Mouse (Mus musculus): ENCODE measurements around the gene Rps16. TPM values are rescaled to one million over a fixed set of nuclear protein-coding genes. Genes with fewer than 3 reads are reported as not detected.

Gene Rps16
- 100 to 1,000 TPM; 517 to 602 TPM for total RNA-seq (2021)
- long read RNA-seq, experiment 1, transcript Rps16-201 (5 exons, 1,109 nt), result major isoform, 295 of 300 reads
- long read RNA-seq, experiment 1, partial matches to known transcripts, result 2 of 300 reads
- long read RNA-seq, experiment 1, other reads (novel, unspliced or antisense), result 3 of 300 reads
- long read RNA-seq, experiment 2, transcript Rps16-201 (5 exons, 1,109 nt), result major isoform, 256 of 260 reads
- long read RNA-seq, experiment 2, partial matches to known transcripts, result 2 of 260 reads
- long read RNA-seq, experiment 2, other reads (novel, unspliced or antisense), result 2 of 260 reads

DNA sequence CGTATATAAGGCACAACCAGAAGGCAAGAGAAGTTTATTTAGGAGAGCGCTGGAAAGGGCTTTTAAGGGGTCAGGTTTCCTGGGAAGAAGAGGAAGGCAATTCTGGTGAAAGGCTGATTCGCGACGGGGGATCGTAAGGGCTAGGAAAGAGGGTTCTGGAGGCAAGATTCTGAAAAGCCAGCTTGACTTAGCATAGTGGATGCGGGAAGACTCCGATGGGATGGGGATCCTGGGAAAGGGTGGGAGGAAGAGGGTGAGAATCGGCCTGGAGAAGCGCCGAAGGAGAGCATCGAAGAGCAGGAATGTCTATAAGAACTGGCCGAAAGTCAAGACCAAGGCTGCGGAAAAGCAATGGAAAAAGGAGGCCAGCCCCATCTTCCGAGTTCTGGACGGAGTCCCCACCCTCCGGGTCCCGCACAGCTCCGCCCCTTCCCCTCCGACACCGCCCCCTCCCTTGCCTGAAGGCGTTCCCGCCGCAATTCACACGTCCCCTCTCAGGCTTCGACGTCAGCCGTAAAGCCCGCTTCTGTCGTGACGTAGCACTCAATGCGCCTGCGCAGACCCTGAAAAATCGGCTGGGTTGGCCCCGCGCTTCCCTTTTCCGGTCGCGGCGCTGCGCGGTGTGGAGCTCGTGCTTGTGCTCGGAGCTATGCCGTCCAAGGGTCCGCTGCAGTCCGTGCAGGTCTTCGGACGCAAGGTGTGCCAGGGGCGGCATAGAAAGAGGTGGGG lies at the start of gene Rps16:
Gene Rps16 (plus strand): TSS at position 498 of the 729 bp plus-strand sequence.
- peak; percentile 98 to 99 for DNase-seq

DNA sequence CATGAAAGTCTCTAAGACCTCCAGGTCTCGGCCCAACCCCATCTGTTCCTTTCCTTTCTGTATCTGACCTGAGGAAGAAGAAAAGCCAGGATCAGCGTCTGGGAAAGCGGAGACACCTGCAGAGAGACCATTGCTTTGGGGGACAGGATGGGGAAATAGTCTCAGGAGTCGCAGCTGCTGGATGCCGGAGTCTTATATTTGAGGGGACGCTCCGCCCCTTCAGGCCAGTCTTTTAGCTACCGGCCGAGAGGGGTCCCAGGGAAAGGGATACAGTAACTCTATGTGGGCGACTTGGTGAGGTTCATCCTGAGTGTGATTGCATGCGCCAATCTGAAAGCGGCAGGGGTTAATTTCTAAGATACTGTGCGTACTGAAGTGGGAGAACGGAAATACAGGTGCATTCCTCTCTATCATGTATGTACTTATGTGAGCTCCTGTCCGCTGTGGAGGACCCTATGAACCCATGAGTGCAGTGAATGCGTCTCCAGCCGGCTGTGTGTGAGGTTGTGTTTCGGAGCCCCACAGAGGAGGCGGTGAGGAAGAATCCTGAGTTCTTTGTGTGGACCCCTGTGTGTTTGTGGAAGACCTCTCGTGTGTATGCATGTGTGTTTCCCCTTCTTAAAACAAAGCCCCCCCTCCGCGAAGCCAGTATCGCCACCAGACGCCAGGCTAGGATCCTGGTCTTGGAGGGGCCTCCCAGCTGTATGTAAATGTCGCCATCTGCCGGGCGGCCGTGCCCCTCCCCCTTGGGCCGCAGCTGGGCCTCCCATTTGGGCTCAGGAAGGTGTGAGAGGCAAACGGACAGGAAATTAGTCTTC lies 48.6 kb upstream of the Rps16 start, which contains the start of gene Dll3:
Gene Dll3 (minus strand): TSS at position 623 of the 818 bp plus-strand sequence.
- DNase-seq, result peak; percentile 31 to 64

DNA sequence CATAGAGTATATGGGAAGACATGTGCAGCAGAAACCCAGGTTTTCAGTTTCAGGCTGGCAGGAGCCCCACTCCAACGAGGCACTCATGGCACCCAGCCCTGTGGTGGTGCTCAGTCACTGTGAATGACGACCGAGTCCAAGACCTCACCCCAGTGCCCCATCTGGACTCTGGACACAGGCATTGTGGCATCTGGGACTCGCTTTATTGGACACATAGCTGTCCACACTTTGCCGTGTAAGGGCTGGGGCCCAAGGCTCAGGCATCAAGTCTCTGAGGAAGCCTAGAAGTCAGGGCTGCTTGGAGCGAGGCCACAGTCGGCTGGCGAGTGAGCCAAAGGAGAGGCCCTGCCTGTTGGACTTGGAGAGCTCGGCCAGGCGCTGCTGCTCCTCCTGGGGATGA lies 44.8 kb upstream of the Rps16 start:
- no peak for DNase-seq

DNA sequence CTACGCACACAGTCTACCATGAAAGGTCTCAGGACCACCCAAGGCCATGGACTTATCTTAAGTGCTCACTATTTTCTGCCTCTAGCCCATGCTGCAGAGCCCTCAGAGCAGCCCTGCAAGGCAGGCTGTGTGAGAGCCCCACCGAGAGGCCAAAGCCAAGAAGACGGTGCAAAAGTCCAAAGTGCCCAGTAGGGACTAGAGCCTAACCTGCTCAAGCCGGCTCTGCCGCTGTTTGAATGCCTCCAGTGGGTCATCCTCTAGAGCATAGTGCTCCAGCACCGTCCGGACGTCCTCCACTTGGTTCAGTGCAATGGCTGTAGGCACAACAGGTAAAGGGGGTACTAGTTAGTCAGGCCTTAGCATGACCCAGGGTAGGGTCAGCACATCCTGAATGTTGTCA lies 44.2 kb upstream of the Rps16 start:
- DNase-seq, result no peak

DNA sequence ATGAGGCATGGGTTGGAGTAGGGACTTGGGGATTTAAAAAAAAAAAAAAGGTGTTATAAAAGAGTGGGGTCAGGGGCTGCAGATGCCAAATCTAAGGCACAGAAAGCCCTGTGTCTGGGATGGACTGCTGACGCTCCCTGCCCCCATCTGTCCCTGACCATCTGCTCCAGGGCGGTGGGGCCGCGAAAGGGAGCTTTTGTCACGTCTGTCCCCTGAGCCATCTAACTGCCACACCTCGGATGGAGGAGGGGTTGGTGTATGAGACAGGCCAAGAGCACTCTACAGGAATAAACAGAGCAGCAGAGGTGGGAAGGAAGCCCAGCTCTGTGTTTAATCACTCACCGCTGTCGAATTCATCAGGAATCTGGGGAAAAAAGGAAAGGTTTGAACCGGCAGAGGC lies 40.7 kb upstream of the Rps16 start:
- no peak for DNase-seq

DNA sequence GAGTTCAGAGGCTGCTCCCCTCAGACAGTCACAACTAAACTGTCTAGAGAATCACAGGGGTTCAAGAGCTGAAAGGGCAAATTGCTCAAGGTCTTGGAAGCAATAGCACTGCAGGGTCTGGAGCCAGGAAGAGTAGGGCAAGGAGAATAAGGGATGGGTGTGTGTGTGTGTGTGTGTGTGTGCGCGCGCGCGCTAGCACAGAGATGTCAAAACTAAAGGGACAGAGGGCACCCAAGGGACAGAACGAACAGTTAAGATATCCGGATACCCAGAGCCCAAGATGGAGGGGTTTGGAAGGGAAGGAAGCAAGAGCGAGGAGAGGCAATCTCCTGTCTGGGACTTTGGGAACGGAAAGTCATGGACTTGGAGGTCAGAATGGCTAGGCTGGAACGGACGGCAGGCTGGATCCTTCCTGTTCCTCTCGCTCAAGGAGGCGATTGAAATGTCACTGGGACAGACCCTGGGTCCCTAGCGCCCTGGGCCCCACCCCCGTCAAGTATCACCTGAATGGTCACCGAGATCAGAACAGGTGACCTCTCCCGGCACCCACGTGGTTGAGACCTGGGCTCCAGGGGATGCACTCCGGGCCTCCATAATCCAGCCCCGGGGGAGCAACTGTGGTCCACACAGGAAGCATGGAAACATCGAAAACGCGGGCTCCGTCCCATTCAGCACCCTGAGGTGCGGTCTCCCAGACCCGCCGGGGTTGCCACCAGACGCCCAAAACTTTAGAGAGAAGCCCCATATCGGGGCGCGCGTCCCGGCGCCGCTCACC lies 39.1 kb upstream of the Rps16 start:
- peak in 1 of 2 experiments; percentile 15 for DNase-seq

DNA sequence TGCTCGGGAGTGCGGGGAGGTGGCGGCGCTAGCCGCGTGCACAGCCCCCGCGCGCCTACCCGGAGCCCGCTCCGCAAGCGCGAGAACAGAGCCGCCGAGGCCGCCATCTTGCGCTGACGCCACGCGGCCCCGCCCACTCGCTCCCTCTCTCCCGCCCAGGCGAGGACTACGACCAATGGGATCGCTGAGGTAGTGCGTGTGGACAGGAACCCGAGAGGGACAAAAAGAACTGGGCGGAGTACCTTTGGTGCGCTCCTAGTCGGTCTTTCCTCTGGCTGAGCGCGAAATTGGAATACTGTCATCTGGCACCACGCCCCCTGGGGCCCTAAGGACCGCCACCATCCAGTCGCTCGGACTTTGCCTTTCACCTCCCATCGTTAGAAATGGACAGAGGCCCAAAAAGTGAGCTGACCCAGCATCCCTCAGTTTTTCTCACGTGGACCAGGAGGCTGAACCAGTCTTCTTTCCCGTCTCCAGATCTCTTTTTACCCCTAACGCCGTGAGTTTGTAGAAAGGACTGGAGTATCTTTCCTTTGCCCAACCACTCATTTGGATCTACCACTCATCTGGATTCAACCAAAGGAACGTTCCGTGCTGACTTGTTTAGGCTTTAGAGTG lies 38.4 kb upstream of the Rps16 start, which contains the start of gene Timm50:
Gene Timm50 (minus strand): TSS at position 147 of the 618 bp plus-strand sequence.
- peak; percentile 98 to 99 for DNase-seq

DNA sequence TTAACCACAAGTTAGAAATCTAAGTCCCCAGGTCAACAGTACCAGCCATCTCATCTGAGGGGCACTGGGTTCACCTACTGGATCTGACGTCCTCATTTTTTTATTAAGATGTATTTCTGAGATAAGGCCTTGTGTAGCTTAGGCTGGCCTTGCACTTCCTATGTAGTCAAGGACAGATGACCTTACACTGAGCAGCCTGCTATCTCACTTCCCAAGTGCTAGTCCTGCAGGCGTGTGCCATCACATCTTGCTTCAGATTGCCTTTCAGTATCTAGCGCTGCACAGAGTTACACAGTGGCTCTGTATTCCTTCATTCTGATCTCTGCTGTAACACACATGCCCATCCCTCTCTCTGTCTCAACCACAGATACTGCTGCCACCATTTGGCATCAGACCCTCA lies 32.4 kb upstream of the Rps16 start:
- no peak for DNase-seq

DNA sequence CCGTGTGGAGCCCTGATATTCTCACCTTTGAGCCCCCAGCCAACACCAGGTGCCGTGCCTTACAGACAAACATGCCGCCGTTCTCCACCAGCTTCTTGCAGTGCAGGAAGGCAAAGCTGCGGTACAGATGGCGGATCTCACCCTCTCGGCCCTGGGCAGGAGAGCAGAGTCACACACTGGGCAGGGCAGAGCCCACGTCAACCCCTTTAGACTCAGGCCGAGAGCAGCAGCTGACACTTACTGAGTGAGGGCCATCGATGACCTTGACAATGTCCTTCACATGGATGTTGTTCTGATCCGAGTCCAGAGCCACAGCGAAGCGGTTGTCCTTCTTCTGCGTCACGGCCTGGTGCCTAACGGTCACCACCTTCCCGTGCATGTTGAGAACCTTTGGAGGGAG lies 31.7 kb upstream of the Rps16 start:
- DNase-seq, result no peak

DNA sequence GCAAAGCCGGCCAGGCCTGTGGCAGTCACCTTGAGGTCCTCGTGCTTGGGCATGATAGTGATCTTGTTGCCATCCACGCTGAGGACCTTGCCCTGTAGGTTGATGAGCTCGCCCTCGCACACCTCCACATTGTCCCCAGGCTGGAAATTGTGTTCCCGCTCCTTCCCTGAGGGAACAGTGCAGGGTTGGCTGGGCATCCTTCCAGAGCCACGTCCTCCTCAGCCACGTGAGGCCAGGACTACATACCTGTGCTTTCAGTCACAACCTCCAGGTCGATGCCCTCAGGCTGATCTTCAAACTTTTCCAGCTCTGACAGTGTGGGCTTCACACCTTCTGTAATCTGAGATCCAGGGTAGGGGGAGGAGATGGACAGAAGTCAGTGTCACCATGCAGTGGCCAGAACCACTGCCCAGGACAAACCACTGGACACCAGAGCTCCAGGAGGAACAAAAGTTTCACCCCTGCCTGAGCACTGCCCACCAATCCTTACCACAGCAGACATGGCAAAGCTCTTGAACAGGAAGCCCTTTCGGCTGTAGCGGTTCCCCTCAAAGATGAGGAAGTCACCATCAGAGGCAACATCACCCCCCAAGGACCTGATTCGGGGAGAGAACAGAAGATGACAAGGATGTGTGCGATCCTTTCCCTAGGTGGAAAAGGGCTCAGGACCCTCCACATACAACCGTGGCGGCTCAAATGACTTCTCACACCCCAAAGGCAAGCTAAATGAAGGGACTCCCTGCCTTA lies 28.3 kb upstream of the Rps16 start:
- DNase-seq, result no peak

DNA sequence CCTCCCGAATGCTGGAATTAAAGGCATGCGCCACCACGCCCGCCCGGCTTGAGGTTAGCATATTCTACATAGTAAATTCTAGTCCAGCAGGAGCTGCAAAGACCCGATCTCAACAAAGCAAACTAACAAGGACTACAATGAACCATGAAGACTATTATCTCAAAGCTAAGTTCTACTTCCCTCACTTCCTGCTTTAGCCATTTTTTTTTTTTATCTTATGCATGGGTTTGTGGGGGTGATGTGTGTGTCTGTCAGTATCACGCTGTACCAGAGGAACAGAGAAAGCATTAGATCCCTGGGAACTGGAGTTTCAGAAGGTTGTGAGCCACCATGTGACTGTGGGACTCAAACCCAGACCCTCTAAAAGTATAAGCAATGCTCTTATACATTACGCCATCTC lies 25.2 kb upstream of the Rps16 start:
- DNase-seq, result no peak

DNA sequence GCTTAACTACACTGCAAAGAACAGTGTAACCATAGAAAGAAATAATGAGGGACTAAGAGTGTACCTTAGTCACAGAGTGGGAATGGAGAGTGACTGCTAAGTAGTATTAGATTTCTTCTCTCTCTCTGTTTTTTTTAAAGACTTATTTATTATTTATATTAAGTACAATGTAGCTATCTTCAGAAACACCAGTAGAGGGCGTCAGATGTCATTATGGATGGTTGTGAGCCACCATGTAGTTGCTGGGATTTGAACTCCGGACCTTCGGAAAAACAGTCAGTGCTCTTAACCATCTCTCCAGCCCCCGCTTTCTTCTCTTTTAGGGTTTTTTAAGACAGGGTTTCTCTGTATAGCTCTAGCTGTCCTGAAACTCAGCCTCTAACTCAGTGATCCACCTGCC lies 24.0 kb upstream of the Rps16 start:
- DNase-seq, result no peak

DNA sequence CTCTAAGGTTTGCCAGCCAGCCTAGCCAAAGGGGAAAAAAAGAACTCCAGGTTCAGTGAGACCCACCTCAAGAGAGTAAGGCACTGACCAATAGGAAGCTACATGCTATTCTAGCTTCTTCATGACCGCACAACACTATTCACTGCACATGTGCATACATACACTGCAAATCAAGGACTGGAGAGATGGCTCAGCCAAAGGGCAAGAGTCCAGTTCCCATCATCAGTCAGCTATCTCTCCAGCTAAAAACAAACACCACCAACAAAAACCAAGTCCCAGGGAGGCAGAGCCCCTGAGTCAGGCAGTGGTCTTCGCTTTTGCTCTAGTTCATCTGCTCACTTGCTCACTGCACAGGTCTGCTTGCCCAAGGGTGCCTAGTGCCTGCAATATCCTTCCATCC lies 22.2 kb upstream of the Rps16 start:
- DNase-seq, result no peak

DNA sequence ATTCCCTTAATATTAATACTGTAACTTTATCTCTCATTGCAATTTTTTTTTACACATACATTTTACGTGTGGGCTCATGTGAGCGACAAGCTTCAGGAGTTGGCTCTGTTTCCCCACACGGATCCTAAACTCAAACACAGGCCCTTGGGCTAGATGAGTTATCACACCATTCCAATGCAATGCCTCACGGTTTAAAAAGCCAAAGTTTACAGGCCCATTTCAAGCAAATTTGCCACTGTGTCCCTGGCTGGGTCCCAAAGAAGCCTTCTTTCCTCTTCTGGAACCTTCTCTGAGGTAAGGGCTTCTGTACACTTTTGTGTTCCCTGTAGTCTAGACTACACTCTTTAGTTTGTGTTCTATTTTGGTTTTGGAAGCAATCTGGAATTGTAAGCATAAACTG lies 15.9 kb upstream of the Rps16 start:
- no peak for DNase-seq

DNA sequence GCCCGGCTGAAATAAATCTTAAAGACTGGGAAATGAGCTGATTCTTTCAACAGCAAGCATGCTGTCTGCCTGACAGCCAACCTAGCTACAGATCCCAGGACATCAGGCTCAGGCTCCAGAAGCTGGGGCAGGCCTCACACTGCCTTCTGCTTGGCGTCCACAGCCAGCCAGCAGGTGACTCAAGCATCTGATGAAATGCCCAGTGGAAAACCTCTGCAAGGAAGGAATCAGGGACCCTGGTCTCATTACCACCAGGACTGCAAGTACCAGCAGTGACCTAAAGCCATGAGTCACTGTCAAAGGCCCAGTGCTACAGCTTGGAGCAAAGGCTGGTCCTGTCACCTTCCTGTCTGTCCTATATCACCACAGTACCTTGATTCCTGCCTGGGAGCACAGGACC lies 15.0 kb upstream of the Rps16 start:
- DNase-seq, result no peak

DNA sequence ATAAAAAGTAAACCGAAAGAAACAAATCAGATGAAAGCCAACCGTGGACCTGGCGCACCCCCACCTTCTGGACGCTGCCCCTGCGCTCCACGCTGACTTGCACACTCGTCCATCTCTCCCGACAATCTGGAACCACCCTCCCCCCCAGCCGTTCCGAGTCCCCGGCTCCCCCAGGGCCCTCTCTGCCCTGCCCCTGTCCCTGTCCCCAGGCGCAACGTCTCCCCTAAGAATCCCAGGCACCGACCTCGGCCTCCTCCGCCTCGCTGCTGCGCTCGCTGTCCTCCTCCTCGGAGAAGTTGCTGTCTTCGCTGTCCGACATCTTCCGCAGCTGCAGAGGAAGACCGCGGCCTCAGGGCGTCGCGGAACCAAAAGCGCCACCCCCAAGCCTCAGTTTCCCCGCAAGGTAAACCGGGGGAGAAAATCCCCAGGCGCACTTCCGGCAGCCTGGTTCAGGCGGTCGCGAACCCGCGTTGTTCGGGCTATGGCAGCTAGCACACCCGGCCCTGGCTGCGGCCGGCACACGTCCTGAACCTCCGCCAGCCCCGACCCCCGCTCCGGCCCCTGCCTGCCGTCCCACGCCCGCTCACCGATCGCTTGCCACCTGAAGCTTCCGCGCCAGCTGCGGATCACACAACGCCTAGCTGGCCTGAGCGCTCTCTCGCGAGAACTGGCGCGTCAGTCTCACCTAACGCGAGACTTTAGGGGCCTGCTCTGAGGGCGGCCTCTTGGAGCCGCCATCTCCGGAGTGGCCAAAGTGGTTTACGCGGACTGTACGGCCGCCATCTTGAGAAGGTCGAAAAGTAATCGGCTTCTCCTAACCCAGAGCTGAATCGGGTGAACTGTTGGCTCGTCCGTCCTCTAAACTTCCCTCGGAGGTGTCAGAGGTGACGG lies 12.1 kb upstream of the Rps16 start, which contains the start of gene Supt5:
Gene Supt5 (minus strand): TSS at position 639 of the 891 bp plus-strand sequence.
- peak; percentile 98 to 99 for DNase-seq

DNA sequence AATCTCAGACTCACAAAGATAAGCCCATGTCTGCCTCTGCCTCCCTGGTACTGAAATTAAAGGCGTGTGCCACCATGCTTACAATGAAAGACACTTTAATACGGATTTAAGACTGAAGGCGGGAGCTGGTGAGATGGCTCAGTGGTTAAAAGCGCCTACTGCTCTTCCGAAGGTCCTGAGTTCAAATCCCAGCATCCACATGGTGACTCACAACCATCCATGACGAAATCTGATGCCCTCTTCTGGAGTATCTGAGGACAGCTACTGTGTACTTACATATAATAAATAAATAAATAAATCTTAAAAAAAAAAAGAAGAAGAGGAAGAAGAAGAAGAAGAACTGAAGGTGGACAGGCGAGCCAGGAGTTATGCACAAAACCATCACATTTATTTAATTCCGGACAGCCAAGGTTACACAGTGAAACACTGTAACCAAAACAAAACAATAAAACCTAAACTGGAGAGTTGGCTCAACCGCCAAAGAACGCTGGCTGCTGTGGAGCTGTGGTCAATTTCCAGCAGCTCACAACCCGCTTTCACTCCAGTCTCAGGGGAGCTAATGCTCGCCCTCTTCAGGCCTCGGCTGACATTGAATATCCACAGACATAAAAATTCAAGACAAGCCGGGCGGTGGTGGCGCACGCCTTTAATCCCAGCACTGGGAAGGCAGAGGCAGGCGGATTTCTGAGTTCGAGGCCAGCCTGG lies 11.1 kb upstream of the Rps16 start:
- DNase-seq, result peak; percentile 77 to 79

DNA sequence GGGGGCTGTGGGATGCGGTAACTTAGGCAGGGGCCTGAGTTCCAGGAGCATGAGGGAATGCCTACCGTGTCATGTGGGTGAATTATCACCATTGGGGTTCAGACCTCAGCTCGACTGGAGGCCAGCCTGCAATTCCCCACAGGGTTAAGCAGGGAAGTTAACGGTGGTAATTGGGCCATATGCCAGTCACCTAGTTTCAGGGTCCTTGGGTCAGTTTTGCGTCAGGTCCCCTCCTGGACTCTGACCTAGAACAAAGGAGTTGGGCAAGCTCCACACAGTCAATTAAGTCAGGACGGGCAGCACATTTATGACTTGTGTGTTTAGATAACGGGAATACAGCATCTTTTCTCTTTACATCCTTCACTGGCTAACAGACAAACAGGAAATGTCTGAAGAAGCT lies 9.1 kb upstream of the Rps16 start:
- DNase-seq, result no peak

DNA sequence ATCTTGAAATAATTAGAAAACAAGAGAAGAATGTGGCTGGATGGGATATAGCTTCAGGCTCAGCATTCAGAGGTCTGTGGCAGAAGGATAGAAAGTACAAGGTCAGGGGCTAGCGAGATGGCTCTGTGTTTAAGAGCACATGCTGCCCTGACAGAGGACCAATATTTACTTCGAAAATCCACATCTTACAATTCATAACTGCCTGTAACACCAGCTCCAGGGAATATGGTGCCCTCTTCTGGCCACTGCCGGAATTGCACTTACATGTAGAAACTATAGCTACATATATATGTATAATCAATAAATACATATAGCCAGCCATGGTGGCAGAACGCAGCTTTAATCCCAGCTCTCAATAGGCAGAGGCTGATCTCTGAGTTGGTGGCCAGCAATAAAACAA lies 5.8 kb upstream of the Rps16 start:
- DNase-seq, result peak in 1 of 2 experiments; percentile 83

Measured in heart, adult 18-20 months (tissue).